Mouse (Mus musculus): ENCODE measurements around the gene Spice1. TPM values are rescaled to one million over a fixed set of nuclear protein-coding genes. Genes with fewer than 3 reads are reported as not detected.

The Spice1 gene
- total and polyA plus RNA-seq, 3 experiments, result 4.5 to 10.0 (median 9.3) TPM

DNA sequence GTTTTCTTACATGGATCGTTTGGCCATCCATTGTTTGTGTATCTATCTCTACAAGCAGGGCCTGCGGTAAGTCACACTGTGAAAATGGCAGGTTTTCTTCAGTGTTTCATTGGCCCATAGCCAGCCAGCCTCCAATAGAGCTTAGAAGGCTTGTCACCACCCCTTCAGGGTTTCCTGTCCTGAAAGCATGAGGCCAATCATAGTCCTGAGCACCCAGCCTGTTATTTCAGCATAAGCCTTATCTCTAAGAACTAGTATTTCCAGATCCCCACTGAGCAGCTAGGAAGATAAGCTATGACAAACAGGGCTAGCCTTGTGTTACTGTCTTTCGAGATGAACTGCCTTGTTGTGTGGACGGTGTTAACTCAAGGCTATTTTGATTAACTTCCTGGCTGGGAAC is 33.5 kb upstream of the Spice1 start:
- no peak overlapping the region for H3K4me3 ChIP-seq
- no peak for TF ChIP-seq POLR2A (IDR thresholded peaks at IDR 0.05; ENCODE audit: insufficient read depth, low read depth, low read length)
- TF ChIP-seq CTCF (IDR thresholded peaks at IDR 0.05), result no peak
- TF ChIP-seq EP300 (IDR thresholded peaks at IDR 0.05; ENCODE audit: insufficient read depth, low read depth, low read length), result no peak
- no peak for DNase-seq
- H3K4me1 ChIP-seq (ENCODE audit: control insufficient read depth, insufficient read depth, low read length), result no peaks in the 10 kb centered on the region
- H3K27ac ChIP-seq, result no peak overlapping the region
- no peak overlapping the region for H3K9ac ChIP-seq (ENCODE audit: low read depth, low read length)
- no peaks in the 10 kb centered on the region for H3K36me3 ChIP-seq (ENCODE audit: control insufficient read depth, insufficient read depth, low read length)
- H3K27me3 ChIP-seq (ENCODE audit: control insufficient read depth, insufficient read depth, low read length), result no peaks in the 10 kb centered on the region
- no peaks in the 10 kb centered on the region for H3K79me2 ChIP-seq (replicated peaks; ENCODE audit: control insufficient read depth, insufficient read depth, low read length)
- intact Hi-C loops (cut with DNase I), result no loop called here
- 25% methylated on average over 4 of the region's 4 CpGs for WGBS

DNA sequence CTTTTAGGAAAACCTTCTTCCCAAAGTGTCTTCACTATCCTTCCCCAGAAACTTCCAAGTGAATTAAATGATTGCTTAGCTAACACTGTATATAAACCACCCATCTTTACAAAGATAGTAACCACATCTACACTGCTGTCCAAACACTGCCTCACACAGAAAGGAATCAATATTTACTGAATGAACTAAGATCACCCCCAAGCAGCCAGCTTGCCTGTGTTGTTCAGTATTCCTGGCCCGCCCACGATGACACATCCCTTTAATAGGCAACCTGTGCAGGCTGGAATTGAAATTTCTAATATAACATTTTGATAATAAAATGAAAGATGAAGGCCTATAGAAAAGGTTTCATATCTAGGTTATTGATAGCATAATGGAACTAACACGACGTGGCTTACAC is 30.6 kb upstream of the Spice1 start:
- Histone ChIP-seq H3K9ac (ENCODE audit: low read depth, low read length) (no peak overlapping the region), H3K4me3 (no peak overlapping the region), H3K27ac (no peak overlapping the region), H3K4me1 (ENCODE audit: control insufficient read depth, insufficient read depth, low read length) (no peaks in the 10 kb centered on the region), H3K36me3 (ENCODE audit: control insufficient read depth, insufficient read depth, low read length) (no peaks in the 10 kb centered on the region), H3K79me2 (replicated peaks; ENCODE audit: control insufficient read depth, insufficient read depth, low read length) (no peaks in the 10 kb centered on the region), H3K27me3 (ENCODE audit: control insufficient read depth, insufficient read depth, low read length) (no peaks in the 10 kb centered on the region)
- TF ChIP-seq POLR2A (IDR thresholded peaks at IDR 0.05; ENCODE audit: insufficient read depth, low read depth, low read length) (no peak), CTCF (IDR thresholded peaks at IDR 0.05) (no peak), EP300 (IDR thresholded peaks at IDR 0.05; ENCODE audit: insufficient read depth, low read depth, low read length) (no peak)
- intact Hi-C loops (cut with DNase I), result no loop called here
- no peak for DNase-seq
- WGBS, result 86% methylated on average over 4 of the region's 4 CpGs

DNA sequence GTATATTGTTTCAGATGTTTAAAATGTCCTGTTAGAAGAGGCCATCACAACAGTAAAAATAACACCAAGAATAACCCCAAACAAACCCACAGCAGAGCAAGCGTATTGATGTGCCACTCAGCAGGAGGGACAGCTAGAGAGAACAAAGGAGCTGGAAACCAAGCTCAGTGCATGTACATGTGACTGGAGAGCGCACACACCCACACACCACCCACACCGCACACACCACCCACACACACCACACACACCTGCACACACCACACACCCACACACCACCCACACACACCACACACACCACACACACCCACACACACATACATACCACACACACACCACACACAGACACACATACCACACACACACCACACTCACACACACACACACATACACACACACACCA is 26.7 kb upstream of the Spice1 start:
- no peaks in the 10 kb centered on the region for H3K36me3 ChIP-seq (ENCODE audit: control insufficient read depth, insufficient read depth, low read length)
- H3K4me1 ChIP-seq (ENCODE audit: control insufficient read depth, insufficient read depth, low read length), result no peaks in the 10 kb centered on the region
- H3K79me2 ChIP-seq (replicated peaks; ENCODE audit: control insufficient read depth, insufficient read depth, low read length), result no peaks in the 10 kb centered on the region
- H3K27me3 ChIP-seq (ENCODE audit: control insufficient read depth, insufficient read depth, low read length), result no peaks in the 10 kb centered on the region
- DNase-seq, result no peak
- intact Hi-C loops (cut with DNase I), result no loop called here
- TF ChIP-seq CTCF (IDR thresholded peaks at IDR 0.05) (no peak), POLR2A (IDR thresholded peaks at IDR 0.05; ENCODE audit: insufficient read depth, low read depth, low read length) (no peak), EP300 (IDR thresholded peaks at IDR 0.05; ENCODE audit: insufficient read depth, low read depth, low read length) (no peak)
- no peak overlapping the region for H3K4me3 ChIP-seq
- no peak overlapping the region for H3K27ac ChIP-seq
- H3K9ac ChIP-seq (ENCODE audit: low read depth, low read length), result no peak overlapping the region
- 91% methylated on average over 3 of the region's 3 CpGs for WGBS

DNA sequence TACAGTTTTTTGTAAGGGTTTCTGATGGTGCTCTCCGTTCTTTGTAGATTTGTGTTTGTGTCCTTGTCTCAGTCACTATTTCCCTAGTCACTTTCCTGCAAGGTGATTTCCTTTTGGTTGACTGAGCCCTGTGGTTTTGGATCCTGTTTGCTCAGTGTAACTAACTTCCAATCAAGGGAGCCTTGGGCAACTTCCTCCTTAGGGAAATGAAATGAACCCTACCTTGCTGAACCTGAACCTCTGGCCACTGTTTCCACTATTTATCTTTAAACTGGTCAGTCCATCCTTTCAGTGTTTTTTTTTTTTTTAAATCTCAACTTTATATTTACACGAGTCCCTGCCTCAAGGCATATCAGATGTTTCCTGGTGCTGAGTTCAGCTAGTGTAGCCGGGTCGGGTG is 18.3 kb upstream of the Spice1 start:
- H3K36me3 ChIP-seq (ENCODE audit: control insufficient read depth, insufficient read depth, low read length), result no peaks in the 10 kb centered on the region
- H3K4me3 ChIP-seq, result no peak overlapping the region
- TF ChIP-seq POLR2A (IDR thresholded peaks at IDR 0.05; ENCODE audit: insufficient read depth, low read depth, low read length), result no peak
- peaks cover 2% of the 10 kb centered on the region; the same call in 1 of the 2 replicates for H3K4me1 ChIP-seq (ENCODE audit: control insufficient read depth, insufficient read depth, low read length)
- no peak overlapping the region for H3K9ac ChIP-seq (ENCODE audit: low read depth, low read length)
- DNase-seq, result no peak
- peaks cover 3% of the 10 kb centered on the region for H3K27me3 ChIP-seq (ENCODE audit: control insufficient read depth, insufficient read depth, low read length)
- 51% methylated on average over 4 of the region's 4 CpGs for WGBS
- H3K27ac ChIP-seq, result no peak overlapping the region
- H3K79me2 ChIP-seq (replicated peaks; ENCODE audit: control insufficient read depth, insufficient read depth, low read length), result no peaks in the 10 kb centered on the region
- intact Hi-C loops (cut with DNase I), result no loop called here

DNA sequence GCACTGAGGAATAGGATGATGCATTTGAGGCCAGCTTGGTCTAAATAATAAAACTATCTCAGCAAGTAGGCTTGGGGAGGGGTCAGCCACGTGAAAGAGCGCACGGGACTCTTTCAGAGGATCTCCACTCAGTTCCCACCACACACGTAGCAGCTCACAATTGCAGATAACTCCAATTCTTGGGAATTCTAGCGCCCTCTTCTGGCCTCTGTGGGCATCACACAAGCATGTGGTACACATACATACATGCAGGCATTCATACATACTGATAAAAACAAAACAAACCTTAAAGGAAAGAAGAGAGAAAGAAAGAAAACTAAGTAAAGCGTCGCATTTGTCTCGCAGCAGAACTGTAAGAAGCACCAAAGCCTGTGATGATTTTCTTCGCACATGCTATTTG is 16.3 kb upstream of the Spice1 start:
- TF ChIP-seq CTCF (IDR thresholded peaks at IDR 0.05) (peak; percentile 33), EP300 (IDR thresholded peaks at IDR 0.05; ENCODE audit: insufficient read depth, low read depth, low read length) (no peak)
- no peak overlapping the region for H3K4me3 ChIP-seq
- intact Hi-C loops (cut with DNase I), result no loop called here
- H3K79me2 ChIP-seq (replicated peaks; ENCODE audit: control insufficient read depth, insufficient read depth, low read length), result no peaks in the 10 kb centered on the region
- no peak for DNase-seq
- H3K9ac ChIP-seq (ENCODE audit: low read depth, low read length), result no peak overlapping the region
- H3K4me1 ChIP-seq (ENCODE audit: control insufficient read depth, insufficient read depth, low read length), result peaks cover 2% of the 10 kb centered on the region; the same call in 1 of the 2 replicates
- H3K27ac ChIP-seq, result no peak overlapping the region
- H3K36me3 ChIP-seq (ENCODE audit: control insufficient read depth, insufficient read depth, low read length), result no peaks in the 10 kb centered on the region
- H3K27me3 ChIP-seq (ENCODE audit: control insufficient read depth, insufficient read depth, low read length), result peaks cover 3% of the 10 kb centered on the region
- 88% methylated on average over 9 of the region's 9 CpGs for WGBS

DNA sequence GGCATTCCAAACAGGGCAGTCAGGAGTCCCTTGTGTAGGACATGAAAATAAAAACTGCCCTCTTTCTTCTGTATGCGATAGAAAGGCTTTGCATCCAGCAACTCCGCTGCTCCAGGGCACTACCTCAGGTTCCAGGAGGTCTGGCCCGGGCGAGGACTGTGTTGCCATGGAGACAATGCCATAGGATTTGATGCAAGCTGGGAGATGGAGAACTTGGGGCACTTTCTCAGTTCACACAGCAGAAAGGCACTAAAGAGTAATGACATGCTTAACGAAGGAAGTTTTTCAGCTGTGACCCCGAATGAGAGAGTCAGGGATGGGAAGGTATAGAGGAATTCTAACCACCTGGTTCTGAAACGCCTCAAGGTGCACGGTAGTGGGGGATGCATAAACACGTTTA is 15.8 kb upstream of the Spice1 start:
- peaks cover 2% of the 10 kb centered on the region; the same call in 1 of the 2 replicates for H3K4me1 ChIP-seq (ENCODE audit: control insufficient read depth, insufficient read depth, low read length)
- peaks cover 3% of the 10 kb centered on the region for H3K27me3 ChIP-seq (ENCODE audit: control insufficient read depth, insufficient read depth, low read length)
- H3K36me3 ChIP-seq (ENCODE audit: control insufficient read depth, insufficient read depth, low read length), result no peaks in the 10 kb centered on the region
- H3K9ac ChIP-seq (ENCODE audit: low read depth, low read length), result no peak overlapping the region
- H3K27ac ChIP-seq, result no peak overlapping the region
- TF ChIP-seq EP300 (IDR thresholded peaks at IDR 0.05; ENCODE audit: insufficient read depth, low read depth, low read length) (no peak), CTCF (IDR thresholded peaks at IDR 0.05) (no peak), POLR2A (IDR thresholded peaks at IDR 0.05; ENCODE audit: insufficient read depth, low read depth, low read length) (no peak)
- intact Hi-C loops (cut with DNase I), result no loop called here
- WGBS, result 62% methylated on average over 9 of the region's 9 CpGs
- no peaks in the 10 kb centered on the region for H3K79me2 ChIP-seq (replicated peaks; ENCODE audit: control insufficient read depth, insufficient read depth, low read length)
- no peak for DNase-seq
- no peak overlapping the region for H3K4me3 ChIP-seq
